Mouse (Mus musculus): ENCODE measurements around the gene BC029722. TPM values are rescaled to one million over a fixed set of nuclear protein-coding genes. Genes with fewer than 3 reads are reported as not detected.

The BC029722 gene
- polyA plus RNA-seq, 1 experiment from 2014 or later = 10.8 TPM

DNA sequence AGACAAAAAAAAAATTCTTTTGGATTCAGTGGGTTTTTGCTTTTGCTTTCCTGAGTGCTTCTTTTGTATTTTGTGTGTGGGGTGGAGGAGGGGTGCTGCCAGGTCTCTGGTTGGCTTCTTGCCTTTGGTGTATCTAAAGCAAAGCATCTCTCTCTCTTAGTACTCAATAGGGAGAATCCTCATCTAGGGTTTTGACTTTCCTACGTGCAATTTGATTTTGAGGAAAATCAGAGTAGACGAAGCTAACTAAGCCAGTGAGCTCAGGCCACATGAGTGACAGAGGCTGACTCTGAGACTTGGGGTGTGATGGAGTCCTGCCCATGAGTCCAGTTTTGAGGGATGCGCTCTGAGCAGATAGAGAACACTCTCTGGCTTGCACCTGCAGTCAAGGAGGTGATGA, 39.7 kb downstream of the BC029722 start:
- peaks cover 34% of the 10 kb centered on the region for H3K27me3 ChIP-seq (replicated peaks; ENCODE audit: control insufficient read depth, insufficient read depth, low read length)
- H3K4me2 ChIP-seq (ENCODE audit: low read depth, low read length) = no peak overlapping the region
- H3K4me1 ChIP-seq (ENCODE audit: control insufficient read depth, insufficient read depth, low read length) = no peaks in the 10 kb centered on the region
- no peaks in the 10 kb centered on the region for H3K36me3 ChIP-seq (ENCODE audit: control insufficient read depth, insufficient read depth, low read length)
- ATAC-seq (ENCODE audit: low read depth) = no peak
- 83% methylated on average over 3 of the region's 3 CpGs for whole genome bisulfite sequencing
- no peaks in the 10 kb centered on the region for H3K9me3 ChIP-seq (ENCODE audit: control insufficient read depth, low read length)
- no peak overlapping the region for H3K27ac ChIP-seq (replicated peaks; ENCODE audit: low read depth, low read length)
- H3K4me3 ChIP-seq (ENCODE audit: low read depth, low read length) = no peak overlapping the region
- no peak overlapping the region for H3K9ac ChIP-seq (ENCODE audit: low read depth, low read length)
- no peak for DNase-seq (ENCODE audit: low spot score)

DNA sequence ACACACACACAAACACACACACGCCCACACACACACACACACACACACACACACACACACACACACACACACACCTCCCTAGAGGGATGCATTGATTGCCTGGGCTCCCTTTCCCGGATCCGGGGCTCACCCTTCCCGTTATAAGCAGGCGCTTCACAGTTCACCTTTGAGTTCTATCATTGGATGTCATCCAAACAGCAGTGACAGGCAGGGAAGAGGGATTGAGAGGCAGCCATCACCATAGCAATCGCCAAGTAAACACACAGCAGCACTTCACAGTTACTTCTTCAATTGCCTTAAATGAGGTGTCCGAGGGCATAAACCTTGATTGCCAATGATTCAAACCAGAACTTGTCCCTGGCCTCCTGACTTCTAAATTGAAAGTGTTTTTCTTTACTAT, 40.2 kb downstream of the BC029722 start:
- Histone ChIP-seq H3K9me3 (ENCODE audit: control insufficient read depth, low read length) (no peaks in the 10 kb centered on the region), H3K36me3 (ENCODE audit: control insufficient read depth, insufficient read depth, low read length) (no peaks in the 10 kb centered on the region), H3K4me1 (ENCODE audit: control insufficient read depth, insufficient read depth, low read length) (no peaks in the 10 kb centered on the region), H3K4me3 (ENCODE audit: low read depth, low read length) (no peak overlapping the region), H3K4me2 (ENCODE audit: low read depth, low read length) (no peak overlapping the region), H3K9ac (ENCODE audit: low read depth, low read length) (no peak overlapping the region), H3K27ac (replicated peaks; ENCODE audit: low read depth, low read length) (no peak overlapping the region), H3K27me3 (replicated peaks; ENCODE audit: control insufficient read depth, insufficient read depth, low read length) (peaks cover 38% of the 10 kb centered on the region)
- DNase-seq (ENCODE audit: low spot score) (no peak), ATAC-seq (ENCODE audit: low read depth) (no peak)
- WGBS = 58% methylated on average over 7 of the region's 7 CpGs

DNA sequence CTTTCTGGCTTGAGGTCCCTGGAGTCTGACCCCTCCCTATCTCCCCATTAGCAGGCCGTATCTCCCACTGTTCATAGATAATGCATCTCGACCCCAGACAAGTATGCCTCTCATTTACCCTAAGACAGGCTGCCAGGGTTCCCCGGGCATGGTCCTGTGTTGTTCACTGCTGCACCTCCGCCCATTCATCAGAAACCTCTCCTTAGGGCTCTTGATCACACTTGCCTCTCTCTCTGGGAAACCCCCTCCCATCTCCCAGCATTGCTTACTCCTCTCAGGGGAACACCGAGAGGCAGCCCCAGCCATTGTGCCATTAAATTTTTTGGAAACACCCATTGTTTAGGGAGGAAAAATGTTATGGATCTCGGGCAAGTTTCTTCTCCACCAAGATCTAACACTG, 41.2 kb downstream of the BC029722 start:
- no peaks in the 10 kb centered on the region for H3K9me3 ChIP-seq (ENCODE audit: control insufficient read depth, low read length)
- no peak overlapping the region for H3K4me2 ChIP-seq (ENCODE audit: low read depth, low read length)
- no peaks in the 10 kb centered on the region for H3K4me1 ChIP-seq (ENCODE audit: control insufficient read depth, insufficient read depth, low read length)
- H3K36me3 ChIP-seq (ENCODE audit: control insufficient read depth, insufficient read depth, low read length) = no peaks in the 10 kb centered on the region
- 63% methylated on average over 6 of the region's 6 CpGs for WGBS
- H3K27me3 ChIP-seq (replicated peaks; ENCODE audit: control insufficient read depth, insufficient read depth, low read length) = peaks cover 48% of the 10 kb centered on the region
- H3K4me3 ChIP-seq (ENCODE audit: low read depth, low read length) = no peak overlapping the region
- no peak overlapping the region for H3K9ac ChIP-seq (ENCODE audit: low read depth, low read length)
- DNase-seq (ENCODE audit: low spot score) (no peak), ATAC-seq (ENCODE audit: low read depth) (no peak)
- H3K27ac ChIP-seq (replicated peaks; ENCODE audit: low read depth, low read length) = no peak overlapping the region

DNA sequence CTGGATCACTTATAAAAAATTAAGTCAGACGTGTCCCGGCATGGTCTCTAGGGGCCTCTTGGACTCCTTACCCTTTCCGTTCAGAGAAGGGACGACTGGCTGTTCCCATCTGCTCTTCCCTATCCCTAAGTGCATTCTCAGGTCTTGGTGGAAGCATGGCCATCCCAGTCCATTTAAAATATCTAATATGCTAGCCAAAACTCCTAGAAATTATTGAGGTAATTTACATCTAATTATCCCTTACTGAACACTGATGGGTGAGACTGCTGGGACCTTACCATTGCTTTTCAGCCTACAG, 41.6 kb downstream of the BC029722 start:
- H3K9me3 ChIP-seq (ENCODE audit: control insufficient read depth, low read length) = no peaks in the 10 kb centered on the region
- no peak overlapping the region for H3K9ac ChIP-seq (ENCODE audit: low read depth, low read length)
- no peak for DNase-seq (ENCODE audit: low spot score)
- H3K27ac ChIP-seq (replicated peaks; ENCODE audit: low read depth, low read length) = no peak overlapping the region
- no peak overlapping the region for H3K4me3 ChIP-seq (ENCODE audit: low read depth, low read length)
- WGBS = 68% methylated on average over 4 of the region's 4 CpGs
- ATAC-seq (ENCODE audit: low read depth) = no peak
- H3K4me2 ChIP-seq (ENCODE audit: low read depth, low read length) = no peak overlapping the region
- H3K4me1 ChIP-seq (ENCODE audit: control insufficient read depth, insufficient read depth, low read length) = no peaks in the 10 kb centered on the region
- H3K27me3 ChIP-seq (replicated peaks; ENCODE audit: control insufficient read depth, insufficient read depth, low read length) = peaks cover 52% of the 10 kb centered on the region
- no peaks in the 10 kb centered on the region for H3K36me3 ChIP-seq (ENCODE audit: control insufficient read depth, insufficient read depth, low read length)

DNA sequence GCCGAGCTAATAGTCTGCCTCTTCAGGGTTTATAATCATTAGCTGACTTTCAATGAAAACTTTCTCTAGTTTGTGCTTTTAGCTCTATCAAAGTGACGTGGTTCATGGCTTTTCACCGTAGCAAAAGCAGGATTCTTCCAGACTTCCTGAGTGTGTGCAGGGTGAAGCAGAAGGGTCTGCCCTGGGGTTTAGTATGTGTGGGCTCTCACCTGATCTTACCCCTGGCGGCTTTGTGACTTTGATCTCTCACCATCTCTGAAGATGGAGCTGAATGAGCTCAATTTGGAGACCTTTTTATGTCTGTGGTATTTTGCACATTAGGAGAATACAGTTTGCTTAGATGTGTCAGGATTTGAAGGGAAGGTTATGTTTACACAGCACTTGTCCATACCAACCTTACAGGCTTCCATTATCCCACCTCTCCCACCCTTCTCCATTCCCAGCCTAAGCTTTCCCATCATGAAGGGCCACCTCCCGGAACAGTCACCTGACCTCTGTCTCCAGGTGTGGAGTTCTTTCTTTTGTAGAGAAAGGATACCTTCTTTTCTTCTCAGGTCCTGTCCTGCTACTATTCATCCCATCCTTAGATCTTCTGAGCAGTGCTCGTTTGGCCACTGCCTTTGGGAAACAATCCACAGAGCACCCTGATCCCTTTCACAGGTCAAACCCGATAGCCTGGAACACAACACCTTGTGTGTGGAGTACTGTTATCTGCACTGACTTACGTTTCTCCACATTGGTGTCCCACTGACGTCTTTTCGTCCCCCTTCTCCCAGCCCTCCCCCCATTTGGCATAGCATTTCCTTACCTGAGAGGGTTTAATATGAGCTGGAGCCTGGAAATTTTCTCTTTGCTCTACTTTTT, 42.2 kb downstream of the BC029722 start:
- DNase-seq (ENCODE audit: low spot score) = no peak
- ATAC-seq (ENCODE audit: low read depth) = no peak
- Histone ChIP-seq H3K27me3 (replicated peaks; ENCODE audit: control insufficient read depth, insufficient read depth, low read length) (peaks cover 52% of the 10 kb centered on the region), H3K9ac (ENCODE audit: low read depth, low read length) (no peak overlapping the region), H3K4me2 (ENCODE audit: low read depth, low read length) (no peak overlapping the region), H3K36me3 (ENCODE audit: control insufficient read depth, insufficient read depth, low read length) (no peaks in the 10 kb centered on the region), H3K4me3 (ENCODE audit: low read depth, low read length) (no peak overlapping the region), H3K4me1 (ENCODE audit: control insufficient read depth, insufficient read depth, low read length) (no peaks in the 10 kb centered on the region), H3K27ac (replicated peaks; ENCODE audit: low read depth, low read length) (no peak overlapping the region), H3K9me3 (ENCODE audit: control insufficient read depth, low read length) (no peaks in the 10 kb centered on the region)
- WGBS = 62% methylated on average over 10 of the region's 10 CpGs

- WGBS = 1% methylated on average over 32 of the region's 44 CpGs
- H3K9ac ChIP-seq (ENCODE audit: low read depth, low read length) = no peak overlapping the region; the same call in 1 of the 2 replicates
- peaks cover 52% of the 10 kb centered on the region for H3K27me3 ChIP-seq (replicated peaks; ENCODE audit: control insufficient read depth, insufficient read depth, low read length)
- H3K36me3 ChIP-seq (ENCODE audit: control insufficient read depth, insufficient read depth, low read length) = no peaks in the 10 kb centered on the region
- peak overlapping the region; percentile 46 for H3K4me3 ChIP-seq (ENCODE audit: low read depth, low read length)
- peak overlapping the region; percentile 95 for H3K4me2 ChIP-seq (ENCODE audit: low read depth, low read length)
- DNase-seq (ENCODE audit: low spot score) (peak; percentile 55), ATAC-seq (ENCODE audit: low read depth) (peak; percentile 84)
- no peak overlapping the region for H3K27ac ChIP-seq (replicated peaks; ENCODE audit: low read depth, low read length)
- no peaks in the 10 kb centered on the region for H3K4me1 ChIP-seq (ENCODE audit: control insufficient read depth, insufficient read depth, low read length)
- H3K9me3 ChIP-seq (ENCODE audit: control insufficient read depth, low read length) = no peaks in the 10 kb centered on the region
These were observed 43.5 kb downstream of the BC029722 start for GRCm38 (mm10) chr2:155775685-155776263.

DNA sequence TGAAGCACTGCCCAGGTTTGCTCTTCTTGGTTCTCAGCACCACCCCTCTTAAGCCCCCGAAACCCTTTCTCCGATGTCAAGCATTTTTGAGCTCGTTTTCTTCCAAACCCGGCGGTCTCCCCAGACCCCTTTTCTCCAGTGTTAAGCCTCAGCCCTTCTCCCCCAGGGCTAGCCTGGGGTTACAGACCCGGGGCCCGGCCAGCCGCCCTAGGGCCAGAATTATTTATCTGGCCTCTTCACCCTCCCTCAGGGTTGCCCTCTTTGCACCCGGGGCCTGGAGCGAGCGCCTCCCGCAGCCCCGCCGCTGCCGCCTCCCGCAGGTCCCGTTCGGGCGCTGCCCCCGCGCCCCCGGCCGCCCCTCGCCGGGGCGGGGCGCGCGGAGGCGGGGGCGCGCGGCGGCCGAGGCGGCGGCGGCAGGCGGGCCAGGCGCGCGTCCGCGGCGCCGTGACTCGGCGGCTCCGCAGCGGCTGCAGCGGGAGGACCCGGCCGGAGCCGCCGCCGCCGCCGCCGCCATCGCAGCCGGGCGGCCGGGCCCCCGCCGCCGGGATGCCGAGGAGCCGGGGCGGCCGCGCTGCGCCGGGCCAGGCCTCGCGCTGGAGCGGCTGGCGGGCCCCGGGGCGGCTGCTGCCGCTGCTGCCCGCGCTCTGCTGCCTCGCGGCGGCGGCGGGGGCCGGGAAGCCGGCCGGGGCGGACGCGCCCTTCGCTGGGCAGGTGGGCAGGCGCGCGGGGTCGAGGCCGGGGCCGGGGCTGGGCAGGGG, 44.1 kb downstream of the BC029722 start, which contains the start of gene Mmp24:
Gene Mmp24, plus strand, starts transcription at position 416 of the 758 bp plus-strand sequence.
- DNase-seq (ENCODE audit: low spot score) (no peak), ATAC-seq (ENCODE audit: low read depth) (peak; percentile 47; the same call in 1 of the 2 replicates)
- Histone ChIP-seq H3K36me3 (ENCODE audit: control insufficient read depth, insufficient read depth, low read length) (no peaks in the 10 kb centered on the region), H3K27me3 (replicated peaks; ENCODE audit: control insufficient read depth, insufficient read depth, low read length) (peaks cover 52% of the 10 kb centered on the region), H3K9ac (ENCODE audit: low read depth, low read length) (no peak within 1 kb of the TSS; the same call in 1 of the 2 replicates), H3K4me2 (ENCODE audit: low read depth, low read length) (peak within 1 kb of the TSS; percentile 95), H3K27ac (replicated peaks; ENCODE audit: low read depth, low read length) (no peak within 1 kb of the TSS), H3K4me3 (ENCODE audit: low read depth, low read length) (peak within 1 kb of the TSS; percentile 46), H3K9me3 (ENCODE audit: control insufficient read depth, low read length) (no peaks in the 10 kb centered on the region), H3K4me1 (ENCODE audit: control insufficient read depth, insufficient read depth, low read length) (no peaks in the 10 kb centered on the region)
- WGBS = 4% methylated on average over 24 of the region's 100 CpGs

DNA sequence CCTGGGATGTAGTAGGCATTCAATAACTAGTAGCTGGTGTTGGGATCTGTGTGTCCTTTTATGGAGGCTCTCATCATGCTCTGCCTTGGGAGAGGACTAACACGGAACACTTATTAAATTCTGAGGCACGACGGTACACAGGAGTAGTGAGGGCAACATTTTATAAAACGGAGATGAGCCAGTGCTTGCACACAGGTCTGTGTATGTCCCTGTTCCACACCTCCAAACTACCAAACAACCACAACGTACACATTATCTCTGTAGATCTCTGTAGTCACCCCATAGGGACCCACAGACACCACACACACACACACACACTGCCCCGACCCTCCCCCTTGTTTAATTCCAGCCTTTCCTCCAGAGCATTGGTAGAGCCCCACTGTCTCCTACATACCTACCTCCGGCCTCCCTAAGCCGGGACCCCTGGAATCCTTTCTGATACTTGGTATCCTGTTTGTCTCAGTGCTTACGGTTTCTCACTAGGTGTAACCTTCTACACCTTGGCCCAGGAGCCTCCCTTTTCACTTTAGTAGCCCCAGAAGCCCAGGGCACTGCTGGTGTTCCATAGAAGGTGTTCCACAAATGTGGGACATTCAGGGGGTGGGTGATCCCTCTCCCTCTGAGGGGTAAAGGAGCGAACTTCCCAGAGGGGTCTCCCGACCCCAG, 44.8 kb downstream of the BC029722 start:
- no peak overlapping the region for H3K27ac ChIP-seq (replicated peaks; ENCODE audit: low read depth, low read length)
- H3K4me1 ChIP-seq (ENCODE audit: control insufficient read depth, insufficient read depth, low read length) = no peaks in the 10 kb centered on the region
- no peak for DNase-seq (ENCODE audit: low spot score)
- no peak overlapping the region for H3K9ac ChIP-seq (ENCODE audit: low read depth, low read length)
- WGBS = 54% methylated on average over 11 of the region's 11 CpGs
- no peaks in the 10 kb centered on the region for H3K9me3 ChIP-seq (ENCODE audit: control insufficient read depth, low read length)
- H3K4me3 ChIP-seq (ENCODE audit: low read depth, low read length) = peak overlapping the region; percentile 38; the same call in 1 of the 2 replicates
- H3K36me3 ChIP-seq (ENCODE audit: control insufficient read depth, insufficient read depth, low read length) = no peaks in the 10 kb centered on the region
- H3K27me3 ChIP-seq (replicated peaks; ENCODE audit: control insufficient read depth, insufficient read depth, low read length) = peaks cover 52% of the 10 kb centered on the region
- no peak for ATAC-seq (ENCODE audit: low read depth)
- peak overlapping the region; percentile 95 for H3K4me2 ChIP-seq (ENCODE audit: low read depth, low read length)
